Mouse (Mus musculus) myocyte (in vitro differentiated cells): Measurements from ENCODE around the gene Chst5. TPM values are rescaled to one million over a fixed set of nuclear protein-coding genes. Genes with fewer than 3 reads are reported as not detected.
"Not testable (repeated sequence)": the region's sequence is repeated elsewhere in the genome, so short reads cannot be mapped to it uniquely, and the experiment has no call there.

ENCODE experiments used
- H3K27me3 ChIP-seq: one replicate; pipeline ENCODE4 v1.6.1; 2011; ENCODE audit not compliant: control insufficient read depth, insufficient read depth, insufficient read length
- H3K36me3 ChIP-seq: one replicate; pipeline ENCODE4 v1.6.1; 2011; ENCODE audit not compliant: control insufficient read depth, insufficient read depth
- H3K4me2 ChIP-seq: one replicate; pipeline ENCODE4 v1.6.1; 2011; ENCODE audit warnings: low read depth, control low read depth
- H3K4me3 ChIP-seq: one replicate; pipeline ENCODE4 v1.5.1; 2011; ENCODE audit warnings: mild to moderate bottlenecking, control low read depth, moderate library complexity
- H3K79me2 ChIP-seq: one replicate; pipeline ENCODE4 v1.6.1; 2011; ENCODE audit not compliant: control insufficient read depth, insufficient read depth
- H3ac ChIP-seq: one replicate; pipeline ENCODE4 v1.6.1; 2011; ENCODE audit not compliant: control insufficient read depth, insufficient read length
- E2F4 ChIP-seq: IDR thresholded peaks from one replicate; pipeline ENCODE4 v1.6.1; 2011; ENCODE audit warnings: mild to moderate bottlenecking, control low read depth, moderate library complexity; ENCODE audit not compliant: insufficient read depth
- MYOG ChIP-seq, 3 experiments: IDR thresholded peaks; one replicate each; pipeline ENCODE4 v1.6.1; 2011; ENCODE audit warnings: control low read depth in 2 of 3, low read depth in 2 of 3, mild to moderate bottlenecking in 2 of 3; ENCODE audit not compliant: insufficient read length in 2 of 3, control insufficient read depth in 1 of 3, insufficient read depth in 1 of 3
- POLR2A ChIP-seq: IDR thresholded peaks from one replicate; pipeline ENCODE4 v1.6.1; 2011; ENCODE audit warnings: low read depth, mild to moderate bottlenecking, control low read depth, moderate library complexity; ENCODE audit not compliant: insufficient read length
- POLR2AphosphoS2 ChIP-seq: IDR thresholded peaks from one replicate; pipeline ENCODE4 v1.6.1; 2011; ENCODE audit warnings: low read depth, control low read depth; ENCODE audit not compliant: insufficient read length
- SRF ChIP-seq: IDR thresholded peaks from one replicate; pipeline ENCODE4 v1.6.1; 2011; ENCODE audit warnings: low read depth; ENCODE audit not compliant: control insufficient read depth, insufficient read length
- TCF3 ChIP-seq: IDR thresholded peaks from one replicate; pipeline ENCODE4 v1.6.1; 2011; ENCODE audit warnings: low read depth, control low read depth; ENCODE audit not compliant: insufficient read length
- USF1 ChIP-seq: IDR thresholded peaks from one replicate; pipeline ENCODE4 v1.6.1; 2011; ENCODE audit warnings: low read depth, mild to moderate bottlenecking, control low read depth, moderate library complexity
- polyA plus RNA-seq: library from polyadenylated mRNA; unstranded; fragments of >200 nt; fragmentation: generic; extraction: Trizol; gene quantifications from one replicate; pipeline ENCODE4 v1.2.1, GENCODE M21; 2012; ENCODE audit warnings: missing spikeins

Chst5 gene
- polyA plus RNA-seq, 1 experiment: 0.14 TPM

DNA sequence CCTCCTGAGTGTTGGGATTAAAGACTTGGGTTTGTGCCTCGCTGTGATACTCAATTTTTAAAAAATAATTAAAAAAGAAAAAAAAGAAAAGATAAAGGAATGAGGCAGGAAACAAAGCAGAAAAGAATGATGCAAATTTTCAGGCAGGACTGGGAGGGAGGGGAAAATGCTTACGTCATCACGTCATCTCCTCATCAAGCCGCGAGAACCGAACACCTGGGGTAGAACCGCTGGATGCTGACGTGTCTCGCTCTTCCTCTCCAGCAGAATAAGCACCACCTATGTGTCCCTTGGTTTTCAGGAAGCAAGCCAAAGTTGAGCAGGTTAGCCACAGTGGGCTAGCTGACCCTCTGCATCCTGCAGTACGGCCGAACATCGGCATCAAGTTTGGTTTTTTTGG, 54.3 kb downstream of the Chst5 start:
- no peak overlapping the region for H3ac ChIP-seq
- TF ChIP-seq TCF3 (no peak), POLR2AphosphoS2 (no peak)

GRCm38 (mm10) chr8:111853861-111854501, 56.3 kb downstream of the Chst5 start, which contains the start of gene Cfdp1:
Cfdp1 (minus strand) TSS chr8:111854291.
- Histone ChIP-seq H3K36me3 (no peaks in the 10 kb centered on the region), H3K79me2 (peaks cover 49% of the 10 kb centered on the region), H3ac (peak within 1 kb of the TSS; percentile 83), H3K4me3 (peak within 1 kb of the TSS; percentile 85), H3K27me3 (no peaks in the 10 kb centered on the region), H3K4me2 (peak within 1 kb of the TSS; percentile 94)
- TF ChIP-seq MYOG (IDR thresholded peaks at IDR 0.05; ENCODE audit: control insufficient read depth in 1 of 3, insufficient read depth in 1 of 3, insufficient read length in 2 of 3, low read depth in 2 of 3) (no peak), SRF (peak; percentile 42), POLR2A (peak; percentile 86), USF1 (peak; percentile 98), POLR2AphosphoS2 (peak; percentile 86)

More for the DNA sequence above, 54.3 kb downstream of the Chst5 start:
- H3K4me2 ChIP-seq: no peak overlapping the region
- no peaks in the 10 kb centered on the region for H3K36me3 ChIP-seq
- no peaks in the 10 kb centered on the region for H3K27me3 ChIP-seq
- H3K4me3 ChIP-seq: no peak overlapping the region
- H3K79me2 ChIP-seq: peaks cover 30% of the 10 kb centered on the region

GRCm38 (mm10) chr8:111853219-111853618, 57.0 kb downstream of the Chst5 start:
- H3K79me2 ChIP-seq: peaks cover 55% of the 10 kb centered on the region
- not testable (repeated sequence) for H3K36me3 ChIP-seq, H3K27me3 ChIP-seq
- H3ac ChIP-seq: peak overlapping the region; percentile 83
- peak overlapping the region; percentile 85 for H3K4me3 ChIP-seq
- peak overlapping the region; percentile 94 for H3K4me2 ChIP-seq

DNA sequence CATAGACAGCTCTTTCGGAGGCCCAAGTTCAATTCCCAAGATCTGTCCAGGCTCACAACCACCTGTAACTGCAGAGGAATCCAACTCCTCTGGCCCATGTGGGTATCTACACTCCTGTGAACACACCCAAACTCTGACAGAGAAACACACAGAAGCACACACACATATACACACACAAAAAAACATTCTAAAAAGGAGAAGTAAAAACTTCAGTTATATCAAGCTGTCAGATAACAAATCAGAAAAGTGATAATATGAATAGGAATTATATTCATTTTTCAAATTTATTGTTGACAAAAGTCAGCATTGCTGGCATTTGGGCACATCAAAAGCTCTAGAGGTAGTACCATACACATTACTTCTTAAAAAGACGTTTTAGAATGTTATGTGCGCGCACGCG, 63.5 kb downstream of the Chst5 start:
- Histone ChIP-seq H3ac (no peak overlapping the region), H3K27me3 (no peaks in the 10 kb centered on the region), H3K4me3 (no peak overlapping the region), H3K36me3 (peaks cover 25% of the 10 kb centered on the region), H3K79me2 (peaks cover 63% of the 10 kb centered on the region), H3K4me2 (no peak overlapping the region)
- TF ChIP-seq POLR2A: no peak
- no peak for TF ChIP-seq E2F4
- TF ChIP-seq TCF3: no peak

Other genes starting within 250 kb of the Chst5 start
- gene Ctrb1, start 219.4 kb downstream of the Chst5 start, polyA plus RNA-seq: 85.4 TPM
- 81.9 TPM for gene Bcar1, start 166.6 kb downstream of the Chst5 start, polyA plus RNA-seq
- 44.9 TPM for gene Cfdp1, start 56.2 kb downstream of the Chst5 start, polyA plus RNA-seq
- 0.92 TPM for gene Tmem170, start 33.7 kb downstream of the Chst5 start, polyA plus RNA-seq
- 4.5 TPM for gene Tmem231, start 23.4 kb upstream of the Chst5 start, polyA plus RNA-seq
- 64.5 TPM for gene Gabarapl2, start 30.3 kb upstream of the Chst5 start, polyA plus RNA-seq
- 2.8 TPM for gene Adat1, start 81.9 kb upstream of the Chst5 start, polyA plus RNA-seq
- gene Kars, start 100.9 kb upstream of the Chst5 start, polyA plus RNA-seq: 199 TPM
- 6.8 TPM for gene Terf2ip, start 101.0 kb upstream of the Chst5 start, polyA plus RNA-seq
- gene Gm6793, start 104.6 kb upstream of the Chst5 start, polyA plus RNA-seq: 0.23 TPM